Mouse (Mus musculus) colon, adult 2 months (tissue): ENCODE results near the gene Ppef1. TPM values are rescaled to one million over a fixed set of nuclear protein-coding genes. Genes with fewer than 3 reads are reported as not detected.

Source experiments
- polyA plus RNA-seq: library from polyadenylated mRNA; depleted of rRNA; stranded (reverse); fragments of >200 nt; gene quantifications from 2 replicates; pipeline ENCODE4 v1.2.3, GENCODE M21; 2012; rRNA removed

Gene Ppef1
- polyA plus RNA-seq: not detected in 2 replicates

GRCm38 (mm10) chrX:160735650-160736049 lies at the start of gene Ppef1:
TSS of gene Ppef1 (minus strand) at chrX:160735765.

GRCm38 (mm10) chrX:160767713-160768112 lies 32.1 kb upstream of the Ppef1 start, which contains the start of gene Rs1:
TSS of gene Rs1 (plus strand) at chrX:160768013.

Other genes starting within 250 kb of the Ppef1 start
- 6.9 and 10.2 TPM in 2 replicates for gene Phka2, start 233.6 kb downstream of the Ppef1 start, polyA plus RNA-seq
- gene Rs1, start 32.2 kb upstream of the Ppef1 start, polyA plus RNA-seq: not detected in 2 replicates
- not detected in 2 replicates for gene Gja6, start 171.3 kb upstream of the Ppef1 start, polyA plus RNA-seq